Mouse (Mus musculus) cortical plate, adult 2 months (tissue): ENCODE data around the gene Cpeb1. TPM values are rescaled to one million over a fixed set of nuclear protein-coding genes. Genes with fewer than 3 reads are reported as not detected.
A peak's percentile ranks its signal among the peaks of the same experiment; 100 is the strongest.

Source experiments
- H3K27ac ChIP-seq: fragments of 200-500 bp; 2 replicates; pipeline ENCODE4 v1.5.1; 2012; ENCODE audit warnings: low read length, control low read depth, inconsistent platforms; ENCODE audit not compliant: insufficient read depth
- H3K4me1 ChIP-seq: fragments of 200-500 bp; 2 replicates; pipeline ENCODE4 v1.6.1; 2011; ENCODE audit warnings: low read length; ENCODE audit not compliant: control insufficient read depth, insufficient read depth
- H3K4me3 ChIP-seq: fragments of 200-500 bp; 2 replicates; pipeline ENCODE4 v1.5.1; 2011; ENCODE audit warnings: mild to moderate bottlenecking, low read length, control low read depth; ENCODE audit not compliant: insufficient read depth
- CTCF ChIP-seq: fragments of 200-500 bp; IDR thresholded peaks from 2 replicates; pipeline ENCODE4 v1.5.1; 2011; ENCODE audit warnings: mild to moderate bottlenecking, control low read depth, low read length; ENCODE audit not compliant: insufficient read depth; ENCODE audit errors: extremely low read depth
- POLR2A ChIP-seq: fragments of 200-500 bp; IDR thresholded peaks from 2 replicates; pipeline ENCODE4 v1.6.1; 2011; ENCODE audit warnings: mild to moderate bottlenecking, low read length, control low read depth; ENCODE audit not compliant: insufficient read depth; ENCODE audit errors: extremely low read depth
- polyA plus RNA-seq: library from polyadenylated mRNA; depleted of rRNA; stranded (reverse); fragments of >200 nt; gene quantifications from 2 replicates; pipeline ENCODE4 v1.2.3, GENCODE M21; 2012

The Cpeb1 gene
- polyA plus RNA-seq, 1 experiment: 128 TPM

DNA sequence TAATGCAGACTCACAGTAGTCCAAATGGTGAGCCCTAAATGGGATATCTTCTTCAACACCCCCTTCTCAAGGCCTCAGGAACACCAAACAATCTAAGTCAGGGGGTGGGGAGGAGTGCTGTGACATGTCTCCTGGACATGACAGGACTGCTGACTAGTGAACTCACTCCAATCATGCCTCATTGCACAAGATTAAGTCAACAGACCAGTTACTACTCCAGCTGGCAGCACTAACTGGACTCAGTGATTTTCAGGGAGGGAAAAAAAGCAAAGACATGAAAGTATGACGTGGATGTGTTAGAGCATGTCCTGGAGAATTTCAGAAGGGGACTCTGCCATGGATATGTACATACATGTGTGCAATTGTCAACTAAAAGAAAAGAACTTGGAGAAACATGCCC is 75.9 kb downstream of the Cpeb1 start:
- Histone ChIP-seq H3K4me1 (no peaks in the 10 kb centered on the region), H3K4me3 (no peak overlapping the region), H3K27ac (no peak overlapping the region)
- no peak for TF ChIP-seq POLR2A
- TF ChIP-seq CTCF: no peak

GRCm38 (mm10) chr7:81372337-81372920 is 82.8 kb downstream of the Cpeb1 start:
- peaks cover 7% of the 10 kb centered on the region for H3K4me1 ChIP-seq
- TF ChIP-seq CTCF (no peak), POLR2A (peak; percentile 80; the same call in 1 of the 2 replicates)
- peak overlapping the region; percentile 44 for H3K4me3 ChIP-seq
- H3K27ac ChIP-seq: 0 out of 2 replicates have a peak overlapping the region, but pooled peaks have one; percentile 0

GRCm38 (mm10) chr7:81371811-81372210 is 83.5 kb downstream of the Cpeb1 start:
- H3K27ac ChIP-seq: 0 out of 2 replicates have a peak overlapping the region, but pooled peaks have one; percentile 0
- TF ChIP-seq POLR2A (no peak), CTCF (no peak)

GRCm38 (mm10) chr7:81369724-81370123 is 85.5 kb downstream of the Cpeb1 start:
- Histone ChIP-seq H3K27ac (no peak overlapping the region), H3K4me3 (no peak overlapping the region)
- TF ChIP-seq CTCF: no peak
- 0 out of 2 replicates have a peak, but pooled peaks have one; percentile 18 for TF ChIP-seq POLR2A

More at GRCm38 (mm10) chr7:81371811-81372210, 83.5 kb downstream of the Cpeb1 start:
- peak overlapping the region; percentile 44 for H3K4me3 ChIP-seq
- H3K4me1 ChIP-seq: peaks cover 7% of the 10 kb centered on the region

DNA sequence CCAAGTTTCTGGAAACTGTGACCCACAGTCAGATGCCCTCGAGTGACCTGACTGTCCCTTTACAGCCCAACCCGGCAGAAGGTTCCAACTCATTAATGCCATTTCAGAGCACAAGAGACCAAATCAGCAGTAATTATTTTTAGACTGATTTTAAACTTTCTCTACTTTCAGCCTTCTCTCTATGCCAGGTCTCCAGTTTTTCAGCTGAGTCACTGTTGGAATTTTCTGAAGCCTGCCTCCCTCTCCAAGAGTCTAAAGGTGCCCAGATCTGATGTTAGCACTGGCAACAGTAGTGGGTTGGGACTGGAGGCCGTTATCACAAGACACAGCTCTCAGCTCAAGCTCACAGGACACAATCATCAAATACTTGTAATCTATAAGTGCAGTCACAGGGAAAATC is 87.3 kb downstream of the Cpeb1 start:
- Histone ChIP-seq H3K4me3 (no peak overlapping the region), H3K4me1 (peaks cover 6% of the 10 kb centered on the region; the same call in 1 of the 2 replicates), H3K27ac (peak overlapping the region; percentile 21; the same call in 1 of the 2 replicates)
- TF ChIP-seq POLR2A (no peak), CTCF (no peak)

More at GRCm38 (mm10) chr7:81369724-81370123, 85.5 kb downstream of the Cpeb1 start:
- H3K4me1 ChIP-seq: peaks cover 7% of the 10 kb centered on the region

DNA sequence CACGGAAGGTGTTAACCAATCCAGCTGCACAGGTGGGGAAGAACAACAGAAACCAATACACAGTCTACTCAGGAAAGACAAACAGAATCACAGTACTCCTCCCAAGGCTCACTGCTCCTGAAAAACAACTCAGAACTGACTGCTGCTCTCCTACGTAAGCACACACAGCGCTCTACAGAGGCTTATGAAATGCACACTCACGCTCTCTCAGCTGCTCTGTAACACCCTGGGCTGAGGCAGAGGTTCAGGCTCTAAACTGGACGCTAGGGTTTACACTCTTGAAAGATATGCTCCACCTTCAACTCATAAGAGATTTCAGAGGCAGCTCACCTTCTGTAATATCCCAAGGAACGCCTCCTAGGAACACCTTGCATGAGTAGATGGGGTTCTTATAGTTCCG is 98.3 kb downstream of the Cpeb1 start:
- Histone ChIP-seq H3K4me1 (no peaks in the 10 kb centered on the region), H3K4me3 (no peak overlapping the region), H3K27ac (no peak overlapping the region)
- TF ChIP-seq POLR2A: no peak

GRCm38 (mm10) chr7:81356360-81356759 is 98.9 kb downstream of the Cpeb1 start:
- no peak overlapping the region for H3K4me3 ChIP-seq
- TF ChIP-seq CTCF: no peak
- no peak for TF ChIP-seq POLR2A
- no peaks in the 10 kb centered on the region for H3K4me1 ChIP-seq
- no peak overlapping the region for H3K27ac ChIP-seq

GRCm38 (mm10) chr7:81355746-81356145 is 99.5 kb downstream of the Cpeb1 start:
- TF ChIP-seq POLR2A (no peak), CTCF (no peak)
- Histone ChIP-seq H3K4me3 (no peak overlapping the region), H3K4me1 (no peaks in the 10 kb centered on the region)

GRCm38 (mm10) chr7:81351826-81352225 is 103.4 kb downstream of the Cpeb1 start:
- H3K4me3 ChIP-seq: no peak overlapping the region
- H3K27ac ChIP-seq: no peak overlapping the region
- H3K4me1 ChIP-seq: no peaks in the 10 kb centered on the region
- TF ChIP-seq CTCF (no peak), POLR2A (no peak)

More at GRCm38 (mm10) chr7:81355746-81356145, 99.5 kb downstream of the Cpeb1 start:
- no peak overlapping the region for H3K27ac ChIP-seq

DNA sequence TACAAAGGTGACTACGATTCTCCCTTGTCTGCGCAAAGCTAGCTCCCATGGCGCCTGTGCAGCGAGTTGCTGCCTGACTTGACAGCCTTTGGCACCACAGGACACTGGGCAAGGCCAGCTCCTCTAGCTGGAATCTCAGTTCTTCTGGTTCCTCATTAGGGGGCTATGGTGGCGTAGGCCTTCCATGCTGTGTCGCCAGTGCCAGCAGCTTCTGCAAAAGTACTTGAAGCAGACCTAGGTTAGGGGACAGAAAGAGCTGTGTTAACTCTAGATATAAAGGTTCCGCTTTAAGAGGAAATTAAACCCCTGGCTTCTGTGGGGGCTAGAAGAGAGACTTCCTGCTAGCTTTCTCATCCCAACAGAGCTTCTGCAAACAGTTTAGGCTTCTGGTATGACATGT is 107.1 kb downstream of the Cpeb1 start:
- Histone ChIP-seq H3K4me1 (no peaks in the 10 kb centered on the region; the same call in 1 of the 2 replicates), H3K4me3 (no peak overlapping the region), H3K27ac (no peak overlapping the region)
- TF ChIP-seq POLR2A (no peak), CTCF (no peak)
